Mouse (Mus musculus) layer of hippocampus, adult 9-11 months (tissue): ENCODE measurements around the gene Cdsn.

Experiments used
- DNase-seq: peaks from one replicate; pipeline ENCODE4 v3.0.0; 2022

The Cdsn gene

GRCm38 (mm10) chr17:35578211-35578610, 26.3 kb downstream of the Cdsn start:
- peak; percentile 55 for DNase-seq

GRCm38 (mm10) chr17:35582900-35583299, 31.0 kb downstream of the Cdsn start:
- DNase-seq: no peak

- peak; percentile 77 for DNase-seq
These were observed 32.5 kb downstream of the Cdsn start for GRCm38 (mm10) chr17:35584330-35584937.

DNA sequence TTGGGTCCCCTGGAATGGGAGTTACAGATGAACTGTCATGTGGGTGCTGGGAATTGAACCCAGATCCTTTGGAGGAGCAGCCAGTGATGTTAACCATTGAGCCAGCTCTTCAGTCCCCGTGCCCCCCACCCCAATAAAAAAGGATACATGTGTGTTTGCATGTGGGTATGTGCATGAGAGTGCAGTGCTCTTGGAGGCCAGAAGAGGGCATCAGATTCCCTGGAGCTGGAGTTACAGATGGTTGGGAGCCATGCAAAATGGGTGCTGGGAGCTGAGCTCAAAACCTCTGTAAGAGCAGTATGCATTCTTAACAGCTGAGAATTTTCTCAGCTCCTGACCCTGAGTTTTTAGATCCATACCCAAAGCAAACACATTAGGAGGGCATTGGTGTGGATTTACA, 35.4 kb downstream of the Cdsn start:
- DNase-seq: no peak

DNA sequence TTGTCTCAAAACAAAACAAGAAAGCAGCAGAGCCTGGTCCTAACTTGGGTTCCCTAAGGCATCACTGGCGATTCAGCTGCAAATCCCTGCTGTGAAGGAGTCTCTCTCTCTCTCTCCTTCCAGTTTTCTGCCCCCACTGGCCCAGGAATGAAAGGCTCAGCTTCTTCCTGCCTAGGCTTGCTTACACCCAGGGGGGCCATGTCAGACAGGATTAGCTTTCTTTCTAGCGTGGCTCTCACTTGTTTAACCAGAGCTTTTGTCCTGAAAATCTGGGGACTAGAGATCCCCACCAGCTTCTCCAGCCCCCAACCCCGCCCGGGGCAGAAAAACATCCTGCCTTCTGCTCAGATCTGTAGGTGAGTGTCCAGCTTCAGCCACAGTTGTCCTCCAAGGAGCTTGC, 36.5 kb downstream of the Cdsn start:
- no peak for DNase-seq

GRCm38 (mm10) chr17:35590410-35591218, 38.7 kb downstream of the Cdsn start:
- DNase-seq: peak; percentile 64

DNA sequence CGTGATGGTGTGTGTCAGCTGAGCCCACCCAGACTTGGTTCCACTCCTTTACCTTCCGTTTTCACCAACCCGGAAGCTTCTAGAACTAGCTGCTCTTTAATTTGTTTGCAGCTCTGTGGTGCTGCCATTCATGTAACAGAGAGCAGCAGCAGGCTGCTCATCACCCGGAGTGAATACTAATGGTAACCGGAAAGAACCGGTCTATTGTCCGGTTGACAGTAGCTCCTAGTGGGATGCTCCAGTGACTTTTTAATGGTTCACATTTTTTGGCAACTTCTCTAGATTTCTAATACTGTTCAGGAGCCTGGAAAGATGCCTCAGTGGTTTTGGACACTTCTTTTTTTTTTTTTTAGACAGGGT, 39.3 kb downstream of the Cdsn start:
- no peak for DNase-seq

DNA sequence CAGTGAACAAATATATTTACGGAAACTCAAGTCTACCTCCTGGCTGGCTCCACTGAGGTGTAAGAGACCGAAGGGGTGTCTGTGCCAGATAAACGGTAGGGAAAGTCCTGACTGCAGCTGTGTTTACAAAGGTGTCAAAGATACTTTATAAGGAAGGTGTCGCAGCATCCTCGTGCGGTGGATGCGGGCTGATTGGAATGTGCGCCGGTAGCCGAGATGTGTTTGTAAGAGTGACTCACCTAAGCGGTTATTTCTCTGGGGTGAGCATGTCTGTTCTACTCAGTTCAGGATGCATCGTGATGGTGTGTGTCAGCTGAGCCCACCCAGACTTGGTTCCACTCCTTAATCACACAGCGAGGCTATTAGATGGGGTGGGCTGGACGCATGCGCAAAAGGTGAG, 39.8 kb downstream of the Cdsn start:
- DNase-seq: no peak

DNA sequence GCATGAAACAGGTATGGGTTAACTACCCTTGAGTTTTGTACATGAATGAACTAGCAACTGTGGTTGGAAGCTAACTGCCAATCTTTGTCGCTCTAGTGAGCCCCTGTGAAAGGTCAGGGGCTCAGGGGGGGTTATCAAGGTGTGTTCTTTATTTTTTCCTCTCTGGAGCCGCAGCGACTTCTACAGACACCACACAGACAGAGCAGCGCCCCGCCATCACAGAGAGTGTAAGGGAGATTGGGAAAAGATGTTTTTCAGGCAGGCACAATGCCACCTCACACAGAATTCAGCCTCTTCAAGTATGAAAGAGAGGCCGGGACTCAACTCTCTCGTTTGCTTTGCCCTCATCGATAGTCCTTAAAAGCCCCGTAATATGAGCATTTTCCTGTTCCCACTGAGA, 40.2 kb downstream of the Cdsn start:
- DNase-seq: no peak

DNA sequence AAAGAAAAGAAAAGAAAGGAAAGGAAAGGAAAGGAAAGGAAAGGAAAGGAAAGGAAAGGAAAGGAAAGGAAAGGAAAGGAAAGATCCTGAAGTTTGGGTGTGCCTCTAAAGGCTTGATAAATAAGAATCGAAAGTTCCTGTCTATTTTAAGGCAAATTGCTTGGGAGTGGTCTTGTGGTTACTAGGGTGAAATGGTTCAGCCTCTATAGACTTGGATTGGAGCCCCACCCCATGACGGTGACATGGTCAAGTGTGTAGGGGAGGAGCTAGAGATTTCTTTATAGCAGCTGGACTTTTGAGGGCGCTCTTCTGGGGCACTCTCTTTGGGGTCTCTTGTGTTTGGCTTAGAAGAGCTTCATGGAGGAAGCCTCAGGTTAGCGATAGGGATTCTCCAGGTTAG, 41.9 kb downstream of the Cdsn start:
- no peak for DNase-seq

GRCm38 (mm10) chr17:35594456-35594855, 42.5 kb downstream of the Cdsn start:
- no peak for DNase-seq

DNA sequence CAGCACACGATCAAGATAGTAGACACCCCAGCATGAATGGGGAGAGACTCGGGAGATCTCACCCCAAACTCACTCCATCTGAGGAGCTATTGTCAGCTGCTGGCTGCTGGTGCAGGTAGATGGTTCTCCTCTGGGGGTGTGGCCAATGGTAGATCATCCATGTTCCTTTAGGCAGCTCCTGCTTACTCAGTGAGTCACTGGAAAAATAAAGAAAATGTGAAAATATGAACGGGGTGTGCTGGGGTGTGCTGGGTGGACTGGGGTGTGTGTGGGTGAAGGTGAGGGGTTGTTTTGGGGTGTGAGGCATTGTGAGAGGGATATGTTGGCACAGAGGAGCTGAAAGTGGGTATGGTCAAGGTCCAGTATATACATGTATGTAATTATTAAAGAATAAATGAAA, 45.5 kb downstream of the Cdsn start:
- DNase-seq: no peak

DNA sequence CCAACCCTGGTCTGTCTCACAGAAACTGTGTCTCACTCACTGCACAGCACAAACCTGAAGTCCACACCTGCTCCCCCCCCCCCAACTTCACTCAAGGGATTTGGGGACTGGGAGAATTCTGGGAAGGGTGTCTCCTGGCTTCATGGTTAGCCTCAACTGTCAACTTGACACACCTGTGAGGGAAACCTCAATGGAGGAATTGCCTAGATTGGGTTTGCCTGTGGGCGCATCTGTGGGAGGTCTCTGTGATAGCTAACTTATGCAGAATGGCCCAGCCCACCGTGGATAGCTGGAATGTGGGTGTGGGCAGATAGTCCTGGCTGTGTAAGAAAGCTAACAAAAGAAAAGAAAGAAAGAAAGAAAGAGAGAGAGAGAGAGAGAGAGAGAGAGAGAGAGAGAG, 49.3 kb downstream of the Cdsn start, which contains the start of gene Sfta2:
Gene Sfta2, plus strand, starts transcription at position 301 of the 400 bp plus-strand sequence.
- no peak for DNase-seq

DNA sequence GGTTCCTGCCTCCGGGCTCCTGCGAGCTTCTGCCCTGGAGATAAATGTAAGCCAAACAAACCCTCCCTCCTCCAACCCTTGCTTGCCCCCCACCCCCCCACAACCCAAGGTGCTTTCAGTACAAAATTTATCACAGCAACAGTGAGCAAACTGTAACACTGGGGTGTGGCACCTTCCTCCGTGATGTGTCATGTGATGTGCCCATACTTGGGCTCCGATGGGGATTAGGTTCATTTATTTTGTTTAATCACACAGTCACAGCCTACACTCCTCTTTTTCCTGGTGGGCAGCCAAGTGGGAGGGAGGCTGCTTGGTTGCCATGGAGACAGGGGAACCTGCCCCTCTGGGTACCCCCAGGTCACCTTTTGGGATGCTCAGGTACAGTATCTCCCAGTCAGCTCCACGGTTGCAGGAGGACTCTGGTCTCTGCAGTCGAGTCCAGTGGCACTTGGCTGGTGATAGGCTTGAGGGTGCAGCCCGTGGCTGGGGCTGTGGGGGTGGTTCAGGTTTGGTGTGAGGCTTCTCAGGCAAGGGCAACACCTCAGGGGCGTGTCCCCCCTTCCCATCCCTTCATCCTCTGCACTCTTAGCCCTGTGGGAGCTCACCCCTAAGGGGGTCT, 49.9 kb downstream of the Cdsn start:
- no peak for DNase-seq
